Mouse (Mus musculus): ENCODE results near the gene Dmtf1.
A peak's percentile ranks its signal among the peaks of the same experiment; 100 is the strongest.
"Not testable (repeated sequence)": the region's sequence is repeated elsewhere in the genome, so short reads cannot be mapped to it uniquely, and the experiment has no call there.

GRCm38 (mm10) chr5:9169328-9170005 is 7.9 kb upstream of the Dmtf1 start:
- TF ChIP-seq CTCF (IDR thresholded peaks at IDR 0.05; ENCODE audit: extremely low read depth, insufficient read depth, low read length) = 0 out of 2 replicates have a peak, but pooled peaks have one; percentile 2
- not testable (repeated sequence) for TF ChIP-seq POLR2A (IDR thresholded peaks at IDR 0.05; ENCODE audit: extremely low read depth, insufficient read depth, low read length)

All from cortical plate, adult 2 months (tissue).